Mouse (Mus musculus): ENCODE measurements around the gene Gatc. TPM values are rescaled to one million over a fixed set of nuclear protein-coding genes. Genes with fewer than 3 reads are reported as not detected.

The Gatc gene
- total and polyA plus RNA-seq, 3 experiments = 8.6 to 90.0 (median 11.7) TPM

DNA sequence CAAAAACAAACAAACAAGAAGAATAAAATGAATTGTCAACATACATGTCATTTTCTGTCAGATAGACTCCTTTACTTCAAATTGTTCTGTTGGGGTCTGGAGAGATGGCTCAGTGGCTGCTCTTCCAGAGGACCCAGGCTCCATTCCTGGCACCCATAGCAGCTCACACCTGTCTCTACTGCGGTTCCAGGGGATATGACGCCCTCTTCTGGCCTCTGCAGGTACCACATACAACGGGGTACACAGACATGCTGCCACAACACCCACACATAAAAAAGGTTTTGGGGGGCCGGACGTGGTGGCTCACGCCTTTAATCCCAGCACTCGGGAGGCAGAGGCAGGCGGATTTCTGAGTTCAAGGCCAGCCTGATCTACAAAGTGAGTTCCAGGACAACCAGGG, 46.8 kb downstream of the Gatc start:
- H3K27me3 ChIP-seq (ENCODE audit: insufficient read depth, low read length) = no peaks in the 10 kb centered on the region
- no peak for DNase-seq (ENCODE audit: low spot score)
- no peaks in the 10 kb centered on the region for H3K9me3 ChIP-seq (replicated peaks)
- no peak overlapping the region for H3K4me3 ChIP-seq (ENCODE audit: low read depth, low read length)
- H3K4me1 ChIP-seq (ENCODE audit: insufficient read depth, low read depth, low read length) = peaks cover 53% of the 10 kb centered on the region
- ATAC-seq (ENCODE audit: extremely low read depth, insufficient number of reproducible peaks, low FRiP score, poor library complexity, severe bottlenecking) = no peak
- H3K36me3 ChIP-seq (replicated peaks) = peaks cover 95% of the 10 kb centered on the region
- 0 out of 2 replicates have a peak, but pooled peaks have one; percentile 6 for TF ChIP-seq CTCF (IDR thresholded peaks at IDR 0.05; ENCODE audit: low read depth, low read length)
- no peak for TF ChIP-seq GATA2 (IDR thresholded peaks at IDR 0.05; ENCODE audit: borderline replicate concordance, low read depth, low read length)

DNA sequence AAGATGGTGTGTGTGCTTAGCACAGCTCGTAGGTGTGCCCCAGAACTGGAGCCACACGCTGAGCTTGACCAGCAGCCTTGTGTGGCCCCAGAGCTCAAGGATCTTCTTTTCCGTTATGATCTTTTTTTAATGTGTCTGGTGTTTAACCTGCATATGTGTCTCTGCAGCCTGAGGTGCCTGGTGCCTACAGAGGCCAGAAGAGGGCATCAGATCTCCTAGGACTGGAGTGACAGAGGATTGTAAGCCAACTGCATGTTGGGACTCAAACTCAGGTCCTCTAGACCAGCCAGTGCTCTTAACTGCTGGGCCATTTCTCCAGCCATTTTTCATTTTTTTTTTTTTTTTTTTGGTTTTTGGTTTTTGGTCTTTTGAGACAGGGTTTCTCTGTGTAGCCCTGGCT, 56.2 kb downstream of the Gatc start:
- Histone ChIP-seq H3K4me3 (ENCODE audit: low read depth, low read length) (no peak overlapping the region), H3K9me3 (replicated peaks) (no peaks in the 10 kb centered on the region), H3K27me3 (ENCODE audit: insufficient read depth, low read length) (no peaks in the 10 kb centered on the region), H3K4me1 (ENCODE audit: insufficient read depth, low read depth, low read length) (peaks cover 44% of the 10 kb centered on the region), H3K36me3 (replicated peaks) (peaks cover 74% of the 10 kb centered on the region)
- DNase-seq (ENCODE audit: low spot score) = no peak
- ATAC-seq (ENCODE audit: extremely low read depth, insufficient number of reproducible peaks, low FRiP score, poor library complexity, severe bottlenecking) = no peak
- TF ChIP-seq CTCF (IDR thresholded peaks at IDR 0.05; ENCODE audit: low read depth, low read length) (no peak), GATA1 (IDR thresholded peaks at IDR 0.05; ENCODE audit: borderline replicate concordance, low read length) (no peak), TAL1 (conservative IDR thresholded peaks at IDR 0.05; ENCODE audit: low read depth, low read length) (no peak), GATA2 (IDR thresholded peaks at IDR 0.05; ENCODE audit: borderline replicate concordance, low read depth, low read length) (no peak), POLR2AphosphoS5 (IDR thresholded peaks at IDR 0.05; ENCODE audit: insufficient replicate concordance, low read depth, low read length) (no peak)

Other genes with a start within 250 kb of the Gatc start
- gene Gm10401, start 242.9 kb downstream of the Gatc start, total RNA-seq (2014; fragmentation: Nextera tagmentation) = not detected in 2 replicates
- 0.46 and 0.49 TPM in 2 replicates for gene Gm10401, start 242.9 kb downstream of the Gatc start, total RNA-seq (2017)
- gene Gm10401, start 242.9 kb downstream of the Gatc start, polyA plus RNA-seq (2012) = not detected in 2 replicates
- gene Acads, start 221.8 kb downstream of the Gatc start, total RNA-seq (2014; fragmentation: Nextera tagmentation) = 23.4 and 28.1 TPM in 2 replicates
- 23.0 and 26.3 TPM in 2 replicates for gene Acads, start 221.8 kb downstream of the Gatc start, total RNA-seq (2017)
- 62.6 and 63.4 TPM in 2 replicates for gene Acads, start 221.8 kb downstream of the Gatc start, polyA plus RNA-seq (2012)
- gene Unc119b, start 206.2 kb downstream of the Gatc start, total RNA-seq (2014; fragmentation: Nextera tagmentation) = 12.2 and 12.5 TPM in 2 replicates
- gene Unc119b, start 206.2 kb downstream of the Gatc start, total RNA-seq (2017) = 14.3 and 16.0 TPM in 2 replicates
- 32.8 and 32.9 TPM in 2 replicates for gene Unc119b, start 206.2 kb downstream of the Gatc start, polyA plus RNA-seq (2012)
- gene Mlec, start 183.0 kb downstream of the Gatc start, total RNA-seq (2014; fragmentation: Nextera tagmentation) = 191 and 201 TPM in 2 replicates
- 198 and 202 TPM in 2 replicates for gene Mlec, start 183.0 kb downstream of the Gatc start, total RNA-seq (2017)
- gene Mlec, start 183.0 kb downstream of the Gatc start, polyA plus RNA-seq (2012) = 105 and 119 TPM in 2 replicates
- not detected in 2 replicates for gene Cabp1, start 146.8 kb downstream of the Gatc start, total RNA-seq (2014; fragmentation: Nextera tagmentation)
- 0.06 and 0.27 TPM in 2 replicates for gene Cabp1, start 146.8 kb downstream of the Gatc start, total RNA-seq (2017)
- gene Cabp1, start 146.8 kb downstream of the Gatc start, polyA plus RNA-seq (2012) = not detected in 2 replicates
- gene Pop5, start 105.3 kb downstream of the Gatc start, total RNA-seq (2014; fragmentation: Nextera tagmentation) = 24.2 and 25.5 TPM in 2 replicates
- 61.2 and 82.5 TPM in 2 replicates for gene Pop5, start 105.3 kb downstream of the Gatc start, total RNA-seq (2017)
- gene Pop5, start 105.3 kb downstream of the Gatc start, polyA plus RNA-seq (2012) = 18.6 and 28.3 TPM in 2 replicates
- 59.7 and 87.3 TPM in 2 replicates for gene Rnf10, start 68.3 kb downstream of the Gatc start, total RNA-seq (2014; fragmentation: Nextera tagmentation)
- gene Rnf10, start 68.3 kb downstream of the Gatc start, total RNA-seq (2017) = 56.9 and 57.3 TPM in 2 replicates
- gene Rnf10, start 68.3 kb downstream of the Gatc start, polyA plus RNA-seq (2012) = 201 and 202 TPM in 2 replicates
- 41.1 and 42.9 TPM in 2 replicates for gene Coq5, start 61.5 kb downstream of the Gatc start, total RNA-seq (2014; fragmentation: Nextera tagmentation)
- 51.6 and 56.9 TPM in 2 replicates for gene Coq5, start 61.5 kb downstream of the Gatc start, total RNA-seq (2017)
- 23.4 and 25.0 TPM in 2 replicates for gene Coq5, start 61.5 kb downstream of the Gatc start, polyA plus RNA-seq (2012)
- 1,458 and 1,815 TPM in 2 replicates for gene Dynll1, start 40.2 kb downstream of the Gatc start, total RNA-seq (2014; fragmentation: Nextera tagmentation)
- gene Dynll1, start 40.2 kb downstream of the Gatc start, total RNA-seq (2017) = 554 and 587 TPM in 2 replicates
- 445 and 449 TPM in 2 replicates for gene Dynll1, start 40.2 kb downstream of the Gatc start, polyA plus RNA-seq (2012)
- gene Srsf9, start 14.0 kb downstream of the Gatc start, total RNA-seq (2014; fragmentation: Nextera tagmentation) = 38.1 and 47.6 TPM in 2 replicates
- gene Srsf9, start 14.0 kb downstream of the Gatc start, total RNA-seq (2017) = 88.0 and 111 TPM in 2 replicates
- gene Srsf9, start 14.0 kb downstream of the Gatc start, polyA plus RNA-seq (2012) = 114 and 127 TPM in 2 replicates
- gene Triap1, start within 50 bp of the Gatc start, total RNA-seq (2014; fragmentation: Nextera tagmentation) = 27.8 and 31.8 TPM in 2 replicates
- gene Triap1, start within 50 bp of the Gatc start, total RNA-seq (2017) = 45.5 and 47.0 TPM in 2 replicates
- 5.3 and 14.1 TPM in 2 replicates for gene Triap1, start within 50 bp of the Gatc start, polyA plus RNA-seq (2012)
- gene Cox6a1, start 7.8 kb upstream of the Gatc start, total RNA-seq (2014; fragmentation: Nextera tagmentation) = 312 and 362 TPM in 2 replicates
- gene Cox6a1, start 7.8 kb upstream of the Gatc start, total RNA-seq (2017) = 143 and 153 TPM in 2 replicates
- 1,989 and 2,415 TPM in 2 replicates for gene Cox6a1, start 7.8 kb upstream of the Gatc start, polyA plus RNA-seq (2012)
- 6.7 and 8.7 TPM in 2 replicates for gene Msi1, start 88.4 kb upstream of the Gatc start, total RNA-seq (2014; fragmentation: Nextera tagmentation)
- 0.23 and 0.55 TPM in 2 replicates for gene Msi1, start 88.4 kb upstream of the Gatc start, total RNA-seq (2017)
- 3.4 and 3.7 TPM in 2 replicates for gene Msi1, start 88.4 kb upstream of the Gatc start, polyA plus RNA-seq (2012)
- not detected in 2 replicates for gene Pla2g1b, start 125.1 kb upstream of the Gatc start, total RNA-seq (2014; fragmentation: Nextera tagmentation)
- not detected in 2 replicates for gene Pla2g1b, start 125.1 kb upstream of the Gatc start, total RNA-seq (2017)
- gene Pla2g1b, start 125.1 kb upstream of the Gatc start, polyA plus RNA-seq (2012) = 0.18 TPM in 1 of 2 replicates, not detected in the other
- gene Sirt4, start 143.5 kb upstream of the Gatc start, total RNA-seq (2014; fragmentation: Nextera tagmentation) = 27.5 and 29.7 TPM in 2 replicates
- gene Sirt4, start 143.5 kb upstream of the Gatc start, total RNA-seq (2017) = 9.3 and 14.8 TPM in 2 replicates
- gene Sirt4, start 143.5 kb upstream of the Gatc start, polyA plus RNA-seq (2012) = 8.0 and 13.3 TPM in 2 replicates
- 17.8 and 25.8 TPM in 2 replicates for gene Pxn, start 165.5 kb upstream of the Gatc start, total RNA-seq (2014; fragmentation: Nextera tagmentation)
- 12.0 and 14.2 TPM in 2 replicates for gene Pxn, start 165.5 kb upstream of the Gatc start, total RNA-seq (2017)
- gene Pxn, start 165.5 kb upstream of the Gatc start, polyA plus RNA-seq (2012) = 62.9 and 63.3 TPM in 2 replicates
- gene Rplp0, start 218.3 kb upstream of the Gatc start, total RNA-seq (2014; fragmentation: Nextera tagmentation) = 870 and 980 TPM in 2 replicates
- 1,362 and 1,673 TPM in 2 replicates for gene Rplp0, start 218.3 kb upstream of the Gatc start, total RNA-seq (2017)
- 712 and 915 TPM in 2 replicates for gene Rplp0, start 218.3 kb upstream of the Gatc start, polyA plus RNA-seq (2012)
- gene Gcn1l1, start 224.1 kb upstream of the Gatc start, total RNA-seq (2014; fragmentation: Nextera tagmentation) = 78.5 and 96.0 TPM in 2 replicates
- gene Gcn1l1, start 224.1 kb upstream of the Gatc start, total RNA-seq (2017) = 44.6 and 45.7 TPM in 2 replicates
- gene Gcn1l1, start 224.1 kb upstream of the Gatc start, polyA plus RNA-seq (2012) = 137 and 158 TPM in 2 replicates

Measured in G1E (cell line).